Mouse (Mus musculus): Measurements from ENCODE around the gene Mthfr. TPM values are rescaled to one million over a fixed set of nuclear protein-coding genes. Genes with fewer than 3 reads are reported as not detected.
A peak's percentile ranks its signal among the peaks of the same experiment; 100 is the strongest.

Mthfr gene
- total RNA-seq, 2 experiments from 2014 or later, result 17.5 to 18.4 TPM

DNA sequence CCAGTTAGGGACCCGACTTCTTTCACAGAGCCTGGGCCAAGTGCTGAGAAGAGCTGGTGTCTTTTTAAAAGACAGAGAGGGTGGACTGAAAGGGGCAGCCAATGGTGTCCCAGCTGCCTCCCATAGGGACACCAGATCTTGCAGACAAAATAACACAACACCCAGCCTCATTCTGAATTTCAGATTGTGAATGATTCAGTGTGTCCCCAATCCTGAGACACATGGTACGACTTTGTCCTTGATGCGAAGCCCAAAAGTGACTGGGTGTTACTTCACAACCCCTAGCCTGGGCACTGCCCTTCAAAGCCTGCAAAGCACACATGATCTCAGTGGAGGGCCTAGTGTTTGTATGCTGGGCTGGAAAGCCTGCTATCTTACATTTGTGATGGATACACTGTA lies 47.0 kb downstream of the Mthfr start:
- intact Hi-C loops (cut with DNase I), result no loop called here
- DNase-seq, result no peak

DNA sequence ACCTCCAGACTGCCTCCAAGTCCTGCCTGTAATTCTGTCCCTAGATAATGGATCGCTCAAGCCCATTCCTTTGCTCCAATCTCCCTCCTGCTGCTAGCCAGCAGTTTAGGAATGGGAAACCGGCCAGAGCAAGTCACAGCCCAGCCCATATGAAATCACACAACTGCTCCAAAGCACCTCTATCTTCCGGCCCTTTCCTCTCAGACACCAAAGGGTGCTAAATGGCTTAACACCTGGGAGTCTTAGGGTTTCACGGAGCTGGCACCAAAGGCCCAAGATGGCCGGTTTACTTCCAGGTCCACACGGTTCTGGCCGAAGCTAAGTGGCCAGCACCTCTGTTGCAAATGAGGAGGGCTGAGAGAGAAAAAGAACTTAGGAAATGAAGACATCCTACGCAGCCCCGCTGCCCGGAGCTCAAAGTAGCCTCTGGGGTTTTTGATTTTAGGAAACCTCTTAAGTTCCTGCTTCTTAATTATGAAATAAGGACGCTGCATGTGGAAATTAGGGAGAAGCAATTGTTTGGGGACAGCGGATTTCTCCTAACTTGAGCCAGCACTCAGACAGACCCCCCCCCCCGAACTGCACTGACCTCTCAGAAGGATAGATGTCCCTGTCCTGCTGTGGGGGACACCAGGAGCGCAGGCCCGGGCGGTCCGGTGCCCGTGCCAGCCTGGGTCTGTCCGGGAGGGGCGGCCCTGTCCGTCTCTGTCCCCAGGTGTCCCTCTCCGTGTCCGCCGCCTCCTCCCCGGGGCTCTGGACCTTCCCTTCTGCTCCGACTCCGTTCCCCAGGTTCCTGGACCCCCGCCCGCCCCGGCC lies 48.4 kb downstream of the Mthfr start:
- intact Hi-C loops (cut with DNase I), result no loop called here
- DNase-seq, result no peak

DNA sequence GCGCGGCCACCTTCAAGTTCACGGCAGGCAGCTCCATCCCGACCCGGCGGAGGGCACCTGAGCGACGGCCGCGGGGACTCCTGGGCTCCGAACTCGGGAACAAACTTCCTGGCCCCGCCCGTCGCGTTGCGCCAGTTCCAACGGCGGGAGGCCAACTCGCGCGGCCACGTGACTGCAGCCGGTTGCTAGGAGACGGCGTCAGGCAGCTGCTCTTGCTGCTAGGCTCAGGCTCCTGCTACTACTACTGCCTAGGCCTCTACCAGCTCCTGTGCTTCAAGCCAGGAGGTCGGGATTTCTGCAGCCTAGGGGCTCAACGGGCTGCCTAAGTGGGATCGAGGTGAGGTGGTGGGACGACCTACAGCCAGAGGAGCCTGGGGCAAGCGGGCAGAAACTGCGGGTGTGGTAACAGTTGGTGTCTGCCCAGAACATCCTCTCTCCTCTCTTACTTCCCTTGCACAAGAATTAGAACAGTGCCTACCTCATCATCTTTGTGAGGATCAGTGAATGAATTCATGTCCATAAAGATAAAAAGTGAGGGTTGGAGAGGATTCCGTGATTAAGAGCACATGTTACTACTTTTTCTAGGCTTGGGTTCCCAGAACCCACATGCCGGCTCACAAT lies 49.1 kb downstream of the Mthfr start, which contains the start of gene Agtrap:
Agtrap (minus strand) TSS at position 125 of the 621 bp plus-strand sequence.
- DNase-seq, result peak; percentile 94
- intact Hi-C loops (cut with DNase I), result no loop called here

DNA sequence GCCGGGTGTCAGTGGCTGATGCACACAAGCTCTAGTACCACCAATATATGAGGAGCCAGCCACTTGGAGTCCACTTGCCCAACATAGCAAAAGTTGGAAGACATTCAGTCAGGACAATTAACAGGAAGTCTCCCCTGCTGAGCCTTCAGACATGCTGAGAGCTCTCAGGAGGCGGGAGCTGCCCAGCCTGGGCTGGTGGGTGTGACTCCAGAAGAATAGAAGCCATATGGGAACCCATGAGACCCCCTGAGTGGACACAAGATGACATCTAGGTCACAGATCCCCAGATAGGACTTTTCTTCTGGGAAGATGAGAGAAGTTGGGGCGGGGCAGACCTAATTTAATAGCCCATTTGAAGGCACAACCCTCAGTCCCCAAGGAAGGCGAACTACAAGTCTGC lies 50.3 kb downstream of the Mthfr start:
- intact Hi-C loops (cut with DNase I), result no loop called here
- DNase-seq, result no peak

DNA sequence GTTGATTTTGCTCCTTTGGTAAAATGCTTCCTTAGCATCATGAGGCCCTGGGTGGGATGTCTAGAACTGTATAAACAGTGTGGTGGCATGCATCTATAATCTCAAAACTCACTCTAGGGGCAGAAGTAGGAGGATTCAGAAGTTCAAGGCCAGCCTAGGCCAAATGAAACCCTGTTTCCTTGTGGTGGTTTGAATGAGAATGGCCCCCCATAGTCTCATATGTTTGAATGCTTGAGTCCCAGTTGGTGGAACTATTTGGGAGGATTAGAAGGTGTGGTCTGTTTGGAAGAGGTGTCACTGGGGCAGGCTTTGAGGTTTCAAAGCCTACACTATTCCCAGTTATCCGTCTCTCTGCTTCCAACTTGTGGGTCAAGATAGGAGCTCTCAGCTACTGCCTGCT lies 52.3 kb downstream of the Mthfr start:
- no peak for DNase-seq
- intact Hi-C loops (cut with DNase I), result no loop called here

DNA sequence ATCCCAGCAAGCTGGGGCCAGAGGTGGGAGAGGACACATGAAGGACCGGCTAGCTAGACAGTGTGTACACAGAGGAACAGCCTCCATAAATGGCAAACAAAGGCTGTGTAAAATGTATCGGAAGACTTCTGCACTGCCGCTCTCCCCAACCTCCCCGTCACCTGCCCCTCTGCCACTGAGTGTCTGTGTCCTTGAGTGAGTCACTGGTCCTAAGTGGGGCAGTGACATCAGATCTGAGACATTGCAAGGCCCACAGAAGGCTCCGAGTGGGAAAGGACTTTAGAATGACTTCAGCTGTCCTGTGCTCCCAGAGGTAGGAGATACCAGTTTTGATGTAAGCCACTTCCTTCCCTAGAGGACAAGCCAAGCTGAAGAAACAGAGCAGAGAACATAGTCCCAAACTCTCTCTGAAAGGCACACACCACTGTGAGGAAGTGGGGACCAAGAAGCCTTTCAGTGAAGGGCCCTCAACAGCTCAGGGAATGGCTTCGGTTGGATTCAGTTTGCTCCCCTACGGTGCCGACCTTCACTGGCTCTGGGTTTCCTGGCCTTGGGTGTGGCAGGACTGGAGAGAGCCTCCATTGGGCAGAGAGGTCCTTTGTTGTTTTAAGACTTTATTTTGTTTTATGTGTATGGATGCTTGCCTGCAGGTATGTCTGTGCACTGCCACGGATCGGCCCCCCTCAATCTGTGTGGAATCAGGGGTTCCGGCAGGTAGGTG lies 53.8 kb downstream of the Mthfr start:
- intact Hi-C loops (cut with DNase I), result no loop called here
- DNase-seq, result no peak

DNA sequence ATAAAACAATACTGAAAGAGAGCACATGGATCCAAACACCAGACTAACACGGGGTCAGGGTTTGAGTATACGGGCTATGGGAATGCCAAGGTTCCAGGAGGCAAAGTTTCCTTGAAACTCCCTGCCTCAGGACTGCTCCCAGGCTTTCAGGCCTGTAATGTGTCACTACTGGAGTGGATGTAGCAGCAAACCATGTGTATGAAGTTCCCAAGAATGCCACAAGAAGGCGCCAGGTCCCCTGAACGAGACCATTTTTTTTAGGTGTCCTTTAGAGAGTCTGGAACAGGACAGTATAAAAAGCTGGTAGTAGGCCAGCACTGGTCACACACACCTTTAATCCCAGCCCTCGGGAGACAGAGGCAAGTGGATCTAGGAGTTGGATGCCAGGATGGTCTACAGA lies 55.3 kb downstream of the Mthfr start:
- DNase-seq, result no peak
- intact Hi-C loops (cut with DNase I), result no loop called here

DNA sequence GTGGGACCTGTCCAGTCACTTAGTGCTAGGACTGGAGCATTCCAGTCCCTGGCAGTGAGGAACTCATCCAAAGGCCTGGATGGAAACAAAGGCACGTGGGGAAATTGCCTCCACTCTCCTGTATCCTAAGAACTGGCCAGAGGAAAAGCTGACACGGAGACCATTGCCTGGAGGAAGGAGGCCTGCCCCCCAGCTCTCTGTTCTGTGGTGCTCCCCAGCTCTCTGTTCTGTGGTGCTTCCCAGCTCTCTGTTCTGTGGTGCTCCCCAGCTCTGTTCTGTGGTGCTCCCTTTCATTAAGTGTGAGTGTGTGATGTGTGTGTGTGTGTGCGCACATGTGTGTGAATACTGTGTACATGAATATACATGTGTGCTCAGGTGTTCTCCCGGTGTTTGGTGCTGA lies 56.2 kb downstream of the Mthfr start:
- intact Hi-C loops (cut with DNase I), result no loop called here

DNA sequence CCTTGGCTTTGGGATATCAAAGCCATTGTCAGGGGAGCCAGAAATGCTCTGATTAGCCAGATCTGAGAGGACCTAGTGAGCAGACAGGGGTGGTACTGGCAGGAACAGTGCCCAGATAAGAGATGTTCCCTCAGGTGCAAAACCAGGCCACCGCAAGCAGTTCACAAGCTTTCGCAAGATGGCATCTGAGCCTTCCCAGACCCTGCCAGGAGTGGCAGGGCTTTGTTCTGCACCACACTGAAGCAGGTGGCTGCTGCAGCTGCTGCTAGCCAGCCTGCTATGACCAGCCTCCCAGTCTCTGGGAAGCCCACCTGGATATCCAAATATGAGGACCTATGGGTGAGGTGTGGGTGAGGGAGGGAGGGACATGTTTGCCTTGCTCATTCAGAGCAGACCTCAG lies 59.1 kb downstream of the Mthfr start:
- no peak for DNase-seq
- intact Hi-C loops (cut with DNase I), result no loop called here

More for the DNA sequence above, 56.2 kb downstream of the Mthfr start:
- no peak for DNase-seq

DNA sequence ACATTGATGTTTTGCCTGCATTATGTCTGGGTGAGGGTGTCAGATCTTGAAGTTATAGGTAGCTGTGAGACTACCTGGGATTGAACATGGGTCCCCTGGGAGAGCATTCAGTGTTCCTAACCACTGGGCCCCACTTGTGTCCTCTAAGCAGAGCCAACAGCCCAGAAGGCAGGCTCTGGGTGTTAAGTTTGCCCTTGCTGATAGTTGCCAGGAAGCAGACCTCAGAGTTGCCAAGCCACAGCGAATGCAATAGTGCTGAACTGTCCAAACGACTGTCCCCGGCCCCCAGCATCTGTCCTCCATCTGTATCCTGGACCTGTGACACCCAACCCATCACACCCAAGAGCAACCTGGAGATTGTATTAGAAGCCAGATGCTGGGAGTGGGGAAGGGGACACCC lies 59.8 kb downstream of the Mthfr start:
- intact Hi-C loops (cut with DNase I), result no loop called here
- no peak for DNase-seq

DNA sequence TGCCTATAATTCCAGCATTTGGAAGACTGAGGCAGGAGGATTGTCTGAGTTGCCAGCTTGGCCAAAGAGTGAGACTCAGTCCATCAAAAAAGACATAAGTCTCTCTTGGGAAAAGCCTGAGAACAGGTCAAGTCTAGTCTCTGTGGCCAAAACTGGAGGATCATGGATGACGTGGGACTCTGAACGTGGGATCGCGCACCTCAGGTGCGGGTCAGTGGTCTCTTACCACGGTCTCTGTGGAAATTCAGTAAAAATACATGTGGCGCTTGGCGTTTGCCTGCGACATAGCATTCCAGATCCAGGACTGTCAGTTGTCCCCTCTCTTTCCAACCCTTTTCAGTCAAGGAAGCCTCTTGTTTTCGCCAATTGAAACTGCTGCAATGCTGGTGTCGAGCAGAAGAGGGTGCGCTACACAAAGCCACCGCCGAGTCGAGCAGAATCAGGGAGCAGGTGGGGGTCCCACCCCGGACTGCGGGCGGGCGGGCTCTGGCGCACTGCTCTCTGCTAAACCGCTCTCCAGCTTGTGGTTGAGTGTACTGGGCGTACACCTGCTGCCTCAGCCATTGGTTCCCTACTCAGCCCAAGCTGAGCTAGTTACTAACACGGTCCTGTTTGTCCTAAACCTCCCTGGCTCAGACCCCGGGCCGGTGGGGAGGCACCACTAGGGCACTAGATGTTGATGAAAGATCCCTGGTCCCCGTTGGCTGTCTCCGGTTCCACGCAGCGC lies 63.1 kb downstream of the Mthfr start:
- peak; percentile 81 for DNase-seq

DNA sequence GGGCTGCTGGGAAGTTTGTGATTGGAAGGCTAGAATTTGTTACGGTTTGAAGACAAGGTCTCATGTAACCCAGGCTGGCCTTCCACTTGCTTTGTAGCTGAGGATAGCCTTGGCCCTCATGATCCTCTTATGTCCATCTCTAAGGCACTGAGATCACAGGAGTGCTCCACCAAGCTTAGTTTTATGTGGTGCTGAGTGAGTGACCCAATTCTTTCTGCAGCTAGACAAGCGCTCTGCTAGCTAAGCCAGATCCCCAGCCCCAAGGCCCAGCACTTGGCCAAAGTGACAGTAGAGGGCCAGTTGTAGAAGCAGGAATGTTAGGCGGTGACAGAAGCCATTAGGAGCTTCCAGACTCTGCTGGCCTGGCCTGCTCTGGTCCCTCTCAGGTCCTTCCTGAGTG lies 65.3 kb downstream of the Mthfr start:
- intact Hi-C loops (cut with DNase I), result no loop called here
- no peak for DNase-seq

More for the DNA sequence above, 63.1 kb downstream of the Mthfr start:
- intact Hi-C loops (cut with DNase I), result no loop called here

DNA sequence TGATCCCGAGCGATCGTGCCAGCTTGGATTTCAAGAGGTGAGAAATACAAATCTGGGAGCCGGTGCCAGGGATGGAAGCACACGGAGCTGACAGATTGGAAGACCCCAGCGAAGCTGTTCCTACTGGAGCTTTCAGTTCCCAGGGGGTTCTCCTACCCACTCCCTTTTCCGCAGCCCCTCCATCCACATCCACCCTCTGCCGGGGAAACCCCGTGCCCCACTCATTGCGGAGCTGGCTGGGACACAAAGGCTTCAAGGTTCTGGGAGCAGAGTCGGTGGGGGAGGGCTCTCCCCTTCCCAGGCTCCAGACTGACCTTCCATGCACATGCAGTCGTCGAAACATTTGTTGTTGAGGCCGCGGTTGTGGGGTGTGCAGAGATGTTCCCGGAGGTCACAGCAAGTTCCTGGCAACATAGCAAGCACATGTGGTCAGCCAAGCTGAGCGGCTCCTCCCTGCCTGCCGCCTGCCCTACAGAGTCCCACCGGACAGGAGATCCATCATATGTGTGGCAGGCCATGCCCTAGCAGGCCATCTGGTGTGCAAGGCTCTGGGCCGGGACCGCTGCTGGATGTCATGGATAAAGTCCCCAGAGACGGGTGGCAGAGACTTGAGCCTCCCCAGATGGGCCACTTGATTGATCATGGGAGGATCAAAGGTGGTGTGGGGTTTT lies 68.9 kb downstream of the Mthfr start:
- intact Hi-C loops (cut with DNase I), result no loop called here
- peak; percentile 77 for DNase-seq

DNA sequence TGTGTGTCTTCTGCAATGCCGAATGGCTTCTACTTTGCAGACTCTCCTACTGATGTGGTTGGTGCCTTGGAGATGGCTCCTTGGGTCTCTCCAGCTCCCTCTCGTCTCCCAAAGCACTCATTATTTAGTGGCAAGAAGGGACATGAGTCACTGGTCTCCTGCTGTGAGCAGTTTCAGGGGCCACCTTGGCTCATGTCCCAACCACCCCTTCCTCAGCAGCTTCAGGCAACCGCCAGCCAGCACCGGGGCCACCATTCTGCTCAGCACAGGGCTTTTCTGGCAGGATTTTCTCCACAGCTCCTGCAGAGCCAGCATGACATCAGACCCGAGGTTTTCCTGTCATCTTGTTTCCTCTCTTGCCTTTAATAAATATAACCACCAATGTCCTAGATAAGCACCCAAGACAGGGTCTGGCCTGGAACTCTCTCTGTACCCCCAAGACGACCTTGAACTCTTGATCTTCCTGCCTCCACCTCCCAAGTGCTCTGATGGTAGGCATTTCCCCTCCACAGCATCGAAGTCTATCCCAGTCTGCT lies 69.8 kb downstream of the Mthfr start:
- intact Hi-C loops (cut with DNase I), result no loop called here
- DNase-seq, result no peak

Other genes starting within 250 kb of the Mthfr start
- gene Zfp984, start 229.3 kb upstream of the Mthfr start, total RNA-seq (2021), result 1 to 10 TPM; 4.3 to 6.6 TPM
- 10 to 100 TPM; 19.2 to 20.0 TPM for gene Zfp933, start 190.7 kb upstream of the Mthfr start, total RNA-seq (2021)
- gene Miip, start 170.3 kb upstream of the Mthfr start, total RNA-seq (2021), result 10 to 100 TPM; 25.1 to 26.3 TPM
- gene Fv1, start 170.1 kb upstream of the Mthfr start, total RNA-seq (2021), result 10 to 100 TPM; 10.4 to 11.3 TPM
- 100 to 1,000 TPM; 134 to 155 TPM for gene Mfn2, start 134.4 kb upstream of the Mthfr start, total RNA-seq (2021)
- gene Plod1, start 102.3 kb upstream of the Mthfr start, total RNA-seq (2021), result 10 to 100 TPM; 15.2 to 16.0 TPM
- gene 2510039O18Rik, start 98.2 kb upstream of the Mthfr start, total RNA-seq (2021), result 10 to 100 TPM; 31.0 to 31.7 TPM
- not detected for gene Nppb, start 53.3 kb upstream of the Mthfr start, total RNA-seq (2021)
- gene Nppa, start 38.4 kb upstream of the Mthfr start, total RNA-seq (2021), result under 1 TPM; 0.42 to 0.62 TPM
- 10 to 100 TPM; 86.1 to 86.6 TPM for gene Clcn6, start 256 bp upstream of the Mthfr start, total RNA-seq (2021)
- 1 to 10 TPM; 4.2 to 4.6 TPM for gene Agtrap, start 49.0 kb downstream of the Mthfr start, total RNA-seq (2021)
- 10 to 100 TPM; 53.0 to 55.4 TPM for gene Mad2l2, start 91.3 kb downstream of the Mthfr start, total RNA-seq (2021)
- gene Draxin, start 91.6 kb downstream of the Mthfr start, total RNA-seq (2021), result 10 to 100 TPM; 41.9 to 46.4 TPM
- 10 to 100 TPM; 21.2 to 21.8 TPM for gene Fbxo6, start 113.1 kb downstream of the Mthfr start, total RNA-seq (2021)
- gene Fbxo44, start 121.4 kb downstream of the Mthfr start, total RNA-seq (2021), result 10 to 100 TPM; 56.2 to 66.9 TPM
- 10 to 100 TPM; 10.7 to 13.4 TPM for gene Fbxo2, start 121.5 kb downstream of the Mthfr start, total RNA-seq (2021)
- 10 to 100 TPM; 12.9 to 18.3 TPM for gene Disp3, start 248.9 kb downstream of the Mthfr start, total RNA-seq (2021)

Measured in left cerebral cortex, postnatal 4 days (tissue).